Mouse (Mus musculus) lung, embryonic 14.5 days (tissue): ENCODE data around the gene Ppm1h. TPM values are rescaled to one million over a fixed set of nuclear protein-coding genes. Genes with fewer than 3 reads are reported as not detected.
"Not testable (repeated sequence)": the region's sequence is repeated elsewhere in the genome, so short reads cannot be mapped to it uniquely, and the experiment has no call there.

Experiments
- ATAC-seq: fragments of 200-750 bp; cut with Nextera tagmentation; 2 replicates; pipeline ENCODE4 v1.8.0; 2017; ENCODE audit warnings: mild to moderate bottlenecking, moderate TSS enrichment, moderate library complexity; ENCODE audit not compliant: insufficient read depth
- DNase-seq: peaks from one replicate; pipeline ENCODE4 v3.0.0-alpha.2; 2015
- H3K27ac ChIP-seq: fragments of 300-500 bp; sonication (generic); 2 replicates; pipeline ENCODE4 v1.5.1; 2014; ENCODE audit warnings: low read depth, mild to moderate bottlenecking, moderate library complexity
- H3K27me3 ChIP-seq: fragments of 300-500 bp; sonication (generic); 2 replicates; pipeline ENCODE4 v1.6.1; 2014; ENCODE audit warnings: low read length, control low read depth; ENCODE audit not compliant: insufficient read depth
- H3K36me3 ChIP-seq: fragments of 300-500 bp; sonication (generic); 2 replicates; pipeline ENCODE4 v1.6.1; 2014; ENCODE audit warnings: control low read depth; ENCODE audit not compliant: insufficient read depth
- H3K4me1 ChIP-seq: fragments of 300-500 bp; sonication (generic); 2 replicates; pipeline ENCODE4 v1.6.1; 2014; ENCODE audit warnings: antibody characterized with exemption, control low read depth; ENCODE audit not compliant: insufficient read depth
- H3K4me2 ChIP-seq: fragments of 300-500 bp; sonication (generic); 2 replicates; pipeline ENCODE4 v1.6.1; 2014; ENCODE audit warnings: mild to moderate bottlenecking
- H3K4me3 ChIP-seq: fragments of 300-500 bp; sonication (generic); 2 replicates; pipeline ENCODE4 v1.5.1; 2014; ENCODE audit warnings: low read depth, low read length
- H3K9ac ChIP-seq: fragments of 300-500 bp; sonication (generic); 2 replicates; pipeline ENCODE4 v1.6.1; 2014
- H3K9me3 ChIP-seq: fragments of 300-500 bp; sonication (generic); 2 replicates; pipeline ENCODE4 v1.6.1; 2016; ENCODE audit warnings: low read depth, low read length, control low read depth
- CTCF ChIP-seq: IDR thresholded peaks from 2 replicates; pipeline ENCODE4 v1.5.1; 2016; ENCODE audit warnings: antibody characterized with exemption, low read depth
- WGBS: fragments of 180-500 bp; shearing (Covaris S2); extraction: QIAGEN DNeasy Blood & Tissue Kit; methylation state at CpG from one replicate; pipeline ENCODE4 v1.1.7; 2014; 5-methylcytosine and 5-hydroxymethylcytosine counted together
- polyA plus RNA-seq: library from polyadenylated mRNA; unstranded; fragments of >200 nt; fragmentation: Nextera tagmentation; extraction: Ambion mirVana; gene quantifications from 2 replicates; pipeline ENCODE4 v1.2.1, GENCODE M21; 2014

Ppm1h gene
- polyA plus RNA-seq, 1 experiment from 2014 or later = 7.1 TPM

- Histone ChIP-seq H3K4me1 (peaks cover under 1% of the 10 kb centered on the region; the same call in 1 of the 2 replicates), H3K9ac (no peak overlapping the region), H3K27me3 (no peaks in the 10 kb centered on the region), H3K36me3 (no peaks in the 10 kb centered on the region), H3K27ac (no peak overlapping the region), H3K4me2 (no peak overlapping the region), H3K4me3 (no peak overlapping the region), H3K9me3 (no peaks in the 10 kb centered on the region)
- no peak for TF ChIP-seq CTCF
- no peak for DNase-seq
- 90% methylated on average over 5 of the region's 5 CpGs for WGBS
- no peak for ATAC-seq
Measured at GRCm38 (mm10) chr10:122918754-122919153, 240.2 kb downstream of the Ppm1h start.

- TF ChIP-seq CTCF = no peak
- no peaks in the 10 kb centered on the region for H3K9me3 ChIP-seq
- H3K4me2 ChIP-seq = no peak overlapping the region
- H3K4me3 ChIP-seq = no peak overlapping the region
- DNase-seq (no peak), ATAC-seq (no peak)
- no peak overlapping the region for H3K27ac ChIP-seq
- no peaks in the 10 kb centered on the region for H3K36me3 ChIP-seq
- WGBS = 93% methylated on average over 2 of the region's 2 CpGs
- H3K27me3 ChIP-seq = no peaks in the 10 kb centered on the region
- no peak overlapping the region for H3K9ac ChIP-seq
- H3K4me1 ChIP-seq = no peaks in the 10 kb centered on the region
Measured at GRCm38 (mm10) chr10:122919416-122919815, 240.9 kb downstream of the Ppm1h start.

- ATAC-seq = no peak
- H3K4me2 ChIP-seq = no peak overlapping the region
- no peak for TF ChIP-seq CTCF
Measured at GRCm38 (mm10) chr10:122920218-122920795, 241.7 kb downstream of the Ppm1h start.

GRCm38 (mm10) chr10:122922226-122922625 is 243.7 kb downstream of the Ppm1h start:
- WGBS = 21% methylated on average over 7 of the region's 7 CpGs
- Histone ChIP-seq H3K36me3 (no peaks in the 10 kb centered on the region), H3K9ac (no peak overlapping the region), H3K4me1 (no peaks in the 10 kb centered on the region), H3K4me2 (peak overlapping the region; percentile 27; the same call in 1 of the 2 replicates), H3K4me3 (no peak overlapping the region), H3K27me3 (no peaks in the 10 kb centered on the region), H3K27ac (no peak overlapping the region), H3K9me3 (no peaks in the 10 kb centered on the region)
- no peak for TF ChIP-seq CTCF
- peak; percentile 82 for DNase-seq
- ATAC-seq = peak; percentile 95

More at GRCm38 (mm10) chr10:122920218-122920795, 241.7 kb downstream of the Ppm1h start:
- Histone ChIP-seq H3K9me3 (no peaks in the 10 kb centered on the region), H3K4me1 (no peaks in the 10 kb centered on the region), H3K36me3 (no peaks in the 10 kb centered on the region), H3K27ac (no peak overlapping the region), H3K4me3 (no peak overlapping the region), H3K9ac (no peak overlapping the region), H3K27me3 (no peaks in the 10 kb centered on the region)
- WGBS = 84% methylated on average over 11 of the region's 11 CpGs
- DNase-seq = no peak

- H3K9ac ChIP-seq, ATAC-seq, H3K4me2 ChIP-seq, H3K27me3 ChIP-seq, H3K4me3 ChIP-seq, H3K9me3 ChIP-seq, H3K36me3 ChIP-seq, DNase-seq, H3K27ac ChIP-seq, H3K4me1 ChIP-seq: not testable (repeated sequence)
- 70% methylated on average over 5 of the region's 5 CpGs for WGBS
Measured at GRCm38 (mm10) chr10:122924571-122924970, 246.0 kb downstream of the Ppm1h start.

GRCm38 (mm10) chr10:122926275-122926674 is 247.7 kb downstream of the Ppm1h start:
- 87% methylated on average over 4 of the region's 4 CpGs for WGBS
- ATAC-seq (no peak), DNase-seq (no peak)
- H3K4me2 ChIP-seq = no peak overlapping the region
- no peak overlapping the region for H3K27ac ChIP-seq
- no peaks in the 10 kb centered on the region for H3K36me3 ChIP-seq
- H3K9me3 ChIP-seq = no peaks in the 10 kb centered on the region
- H3K4me3 ChIP-seq = no peak overlapping the region
- H3K27me3 ChIP-seq = no peaks in the 10 kb centered on the region
- no peak for TF ChIP-seq CTCF
- peaks cover 18% of the 10 kb centered on the region for H3K4me1 ChIP-seq
- H3K9ac ChIP-seq = no peak overlapping the region

- no peak overlapping the region for H3K9ac ChIP-seq
- no peak for TF ChIP-seq CTCF
- H3K4me2 ChIP-seq = no peak overlapping the region
- H3K27ac ChIP-seq = no peak overlapping the region
- no peaks in the 10 kb centered on the region for H3K9me3 ChIP-seq
- H3K36me3 ChIP-seq = no peaks in the 10 kb centered on the region
- H3K27me3 ChIP-seq = no peaks in the 10 kb centered on the region
- no peak for ATAC-seq
- H3K4me1 ChIP-seq = peaks cover 28% of the 10 kb centered on the region
- H3K4me3 ChIP-seq = no peak overlapping the region
- WGBS = 73% methylated on average over 4 of the region's 4 CpGs
- DNase-seq = no peak
Measured at GRCm38 (mm10) chr10:122930520-122930919, 252.0 kb downstream of the Ppm1h start.
